Mouse (Mus musculus) hematopoietic stem cell, adult 5-6 weeks (primary cell): Measurements from ENCODE around the gene Mlec. TPM values are rescaled to one million over a fixed set of nuclear protein-coding genes. Genes with fewer than 3 reads are reported as not detected.
"Not testable (repeated sequence)": the region's sequence is repeated elsewhere in the genome, so short reads cannot be mapped to it uniquely, and the experiment has no call there.

Source experiments
- ATAC-seq, 2 experiments: fragments of 125-278 bp in 1 of 2; replicated peaks in 1 of 2; 2 replicates each; pipeline ENCODE4 v1.8.0; 2016 to 2017; ENCODE audit warnings: inconsistent platforms in 2 of 2, mild to moderate bottlenecking in 2 of 2, moderate number of reproducible peaks in 2 of 2, low read depth in 1 of 2, moderate TSS enrichment in 1 of 2; ENCODE audit not compliant: low FRiP score in 2 of 2, poor library complexity in 2 of 2, severe bottlenecking in 2 of 2, insufficient read depth in 1 of 2, low TSS enrichment in 1 of 2
- total RNA-seq: library from RNA; stranded (forward); fragments of 172-1452, 232-1000 nt; gene quantifications from 2 replicates; pipeline ENCODE4 v1.2.3, GENCODE M21; 2017

Mlec gene
- total RNA-seq, 1 experiment from 2014 or later = 225 TPM

DNA sequence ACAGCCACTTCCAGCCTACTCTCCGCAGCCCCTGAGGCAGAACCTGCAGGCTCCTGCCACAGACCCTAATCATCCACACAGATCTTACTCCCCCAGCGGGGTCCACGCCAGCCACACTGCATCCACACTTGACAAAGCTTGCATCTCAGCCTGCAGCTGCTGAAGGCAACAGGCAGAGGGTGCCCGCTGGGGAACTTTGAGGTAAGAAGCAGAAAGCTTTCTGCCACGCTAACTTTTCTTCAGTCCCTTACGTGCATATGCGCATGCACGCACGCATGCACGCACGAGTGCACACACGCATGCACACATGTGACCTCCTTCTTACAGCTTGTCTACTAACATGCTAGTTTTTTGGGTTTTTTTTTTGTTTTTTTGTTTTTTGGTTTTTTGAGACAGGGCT is 44.7 kb downstream of the Mlec start:
- ATAC-seq = no peak

DNA sequence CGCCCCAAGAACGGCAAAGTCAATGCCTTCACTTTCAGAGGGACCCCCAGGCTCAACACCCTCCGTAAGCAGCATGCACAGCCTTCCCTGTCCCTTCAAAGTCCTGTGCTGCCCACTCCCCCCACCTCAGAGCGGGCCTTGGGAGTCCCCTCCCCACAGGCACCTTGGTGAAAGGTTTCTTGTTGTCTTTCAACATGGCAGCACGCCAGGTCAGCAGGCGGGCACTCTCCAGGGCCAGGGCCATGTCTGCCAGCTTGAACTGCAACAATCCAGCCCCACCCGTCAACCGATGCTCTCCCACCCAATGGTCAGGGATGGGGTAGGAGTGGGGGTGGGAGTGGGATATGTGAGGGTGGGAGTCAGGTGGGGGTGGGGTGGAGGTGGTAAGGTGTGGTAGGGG is 46.8 kb downstream of the Mlec start:
- no peak for ATAC-seq

- not testable (repeated sequence) for ATAC-seq
Observed at GRCm38 (mm10) chr5:115103253-115103652, 54.7 kb downstream of the Mlec start.

GRCm38 (mm10) chr5:115102231-115102630 is 55.7 kb downstream of the Mlec start:
- ATAC-seq = no peak

- ATAC-seq = no peak
Observed at GRCm38 (mm10) chr5:115100473-115100872, 57.5 kb downstream of the Mlec start.

DNA sequence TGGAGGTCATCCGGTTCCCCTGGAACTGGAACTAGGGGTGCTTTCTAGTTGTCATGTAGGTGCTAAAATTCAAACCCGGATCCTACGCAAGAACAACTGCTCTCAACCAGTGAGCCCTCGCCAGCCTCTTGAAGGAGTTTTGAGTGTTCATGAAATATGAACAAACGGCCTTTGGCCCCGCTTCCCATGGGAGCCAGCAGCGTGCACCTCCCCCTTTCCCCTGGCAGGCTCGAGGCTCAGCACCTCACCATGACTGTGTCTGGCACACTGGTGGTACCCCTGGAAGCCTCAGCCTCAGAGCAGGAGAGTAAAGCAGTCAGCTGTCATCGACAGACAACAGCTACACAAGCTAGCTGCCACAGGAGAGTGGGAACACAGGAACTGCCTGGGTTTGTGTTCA is 58.0 kb downstream of the Mlec start:
- ATAC-seq = no peak

DNA sequence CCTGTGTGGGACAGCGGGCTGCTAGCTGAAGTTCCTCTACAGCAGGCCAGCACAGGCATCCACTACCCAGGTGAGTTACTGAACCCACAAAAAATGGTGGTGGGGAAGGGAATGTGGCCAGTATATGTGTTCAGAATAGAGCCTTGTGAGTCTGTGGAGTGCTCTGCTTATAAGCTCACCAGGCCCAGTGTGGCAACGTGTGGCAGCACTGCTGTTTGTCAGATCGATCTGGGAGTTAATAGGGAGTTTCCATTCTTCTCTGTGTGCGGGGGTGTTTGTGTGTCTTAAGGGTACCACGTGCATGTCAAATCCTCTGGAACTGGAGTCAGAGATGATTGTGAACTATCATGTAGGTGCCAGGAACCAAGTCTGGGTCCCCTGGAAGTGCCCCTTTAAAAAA is 58.4 kb downstream of the Mlec start:
- no peak for ATAC-seq

DNA sequence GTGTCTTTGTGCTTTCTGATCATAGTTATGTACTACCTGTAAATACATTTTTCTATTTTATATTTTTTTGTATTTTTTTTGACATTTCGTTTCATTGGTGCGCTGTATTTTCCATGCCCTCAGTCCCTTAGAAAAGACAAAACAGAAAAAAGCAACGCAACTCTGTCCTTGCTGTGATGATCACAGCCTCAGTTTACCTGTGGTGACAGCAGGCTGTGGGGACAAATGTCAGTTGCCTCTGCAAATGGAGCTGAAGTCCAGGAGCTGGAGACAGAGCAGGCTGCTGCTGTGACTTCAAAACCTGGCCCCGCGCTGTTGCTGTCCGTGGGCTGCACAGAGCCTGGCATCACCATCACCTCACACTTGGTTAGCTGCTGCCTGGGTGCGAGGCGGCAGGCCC is 59.8 kb downstream of the Mlec start, which contains the start of gene Gm10401:
TSS of gene Gm10401 (minus strand) at position 101 of the 400 bp plus-strand sequence.
- no peak for ATAC-seq

Other genes with a start within 250 kb of the Mlec start
- 3.4 and 5.5 TPM in 2 replicates for gene Oasl1, start 234.9 kb downstream of the Mlec start, total RNA-seq
- 15.2 and 15.3 TPM in 2 replicates for gene 2210016L21Rik, start 216.0 kb downstream of the Mlec start, total RNA-seq
- not detected in 2 replicates for gene Hnf1a, start 187.1 kb downstream of the Mlec start, total RNA-seq
- gene Sppl3, start 147.0 kb downstream of the Mlec start, total RNA-seq = 25.6 and 32.0 TPM in 2 replicates
- gene Gm10401, start 59.9 kb downstream of the Mlec start, total RNA-seq = 0.50 TPM in 1 of 2 replicates, not detected in the other
- gene Acads, start 38.8 kb downstream of the Mlec start, total RNA-seq = 15.9 and 18.0 TPM in 2 replicates
- gene Unc119b, start 23.2 kb downstream of the Mlec start, total RNA-seq = 12.8 and 14.2 TPM in 2 replicates
- gene Cabp1, start 36.2 kb upstream of the Mlec start, total RNA-seq = not detected in 2 replicates
- 67.4 and 94.4 TPM in 2 replicates for gene Pop5, start 77.7 kb upstream of the Mlec start, total RNA-seq
- gene Rnf10, start 114.7 kb upstream of the Mlec start, total RNA-seq = 50.7 and 55.9 TPM in 2 replicates
- gene Coq5, start 121.5 kb upstream of the Mlec start, total RNA-seq = 39.0 and 55.3 TPM in 2 replicates
- 198 and 266 TPM in 2 replicates for gene Dynll1, start 142.8 kb upstream of the Mlec start, total RNA-seq
- gene Srsf9, start 169.0 kb upstream of the Mlec start, total RNA-seq = 82.0 and 105 TPM in 2 replicates
- gene Gatc, start 183.0 kb upstream of the Mlec start, total RNA-seq = 14.1 and 14.3 TPM in 2 replicates
- 8.6 and 9.6 TPM in 2 replicates for gene Triap1, start 183.0 kb upstream of the Mlec start, total RNA-seq
- 38.2 and 63.4 TPM in 2 replicates for gene Cox6a1, start 190.8 kb upstream of the Mlec start, total RNA-seq